Mouse (Mus musculus): ENCODE data around the gene Shmt1. TPM values are rescaled to one million over a fixed set of nuclear protein-coding genes. Genes with fewer than 3 reads are reported as not detected.

Gene Shmt1
- polyA plus RNA-seq, 1 experiment from 2014 or later = 19.2 TPM

GRCm38 (mm10) chr11:60784179-60784922 lies 27.2 kb downstream of the Shmt1 start:
- H3K27me3 ChIP-seq = no peaks in the 10 kb centered on the region
- no peak overlapping the region for H3K4me2 ChIP-seq (replicated peaks)
- H3K4me1 ChIP-seq = peaks cover 40% of the 10 kb centered on the region
- no peak for ATAC-seq (replicated peaks)
- no peak overlapping the region for H3K4me3 ChIP-seq
- H3K9me3 ChIP-seq = no peaks in the 10 kb centered on the region
- WGBS = 94% methylated on average over 8 of the region's 8 CpGs
- H3K9ac ChIP-seq (replicated peaks) = no peak overlapping the region
- H3K27ac ChIP-seq (replicated peaks) = no peak overlapping the region
- H3K36me3 ChIP-seq = peaks cover 63% of the 10 kb centered on the region

- Histone ChIP-seq H3K36me3 (peaks cover 21% of the 10 kb centered on the region), H3K4me2 (replicated peaks) (peak overlapping the region; percentile 39), H3K27ac (replicated peaks) (no peak overlapping the region), H3K9me3 (no peaks in the 10 kb centered on the region), H3K4me1 (peaks cover 73% of the 10 kb centered on the region), H3K9ac (replicated peaks) (no peak overlapping the region), H3K4me3 (0 out of 2 replicates have a peak overlapping the region, but pooled peaks have one; percentile 14), H3K27me3 (no peaks in the 10 kb centered on the region)
- ATAC-seq (replicated peaks) = no peak
- WGBS = 93% methylated on average over 10 of the region's 10 CpGs
These were observed 31.8 kb downstream of the Shmt1 start for GRCm38 (mm10) chr11:60779673-60780189.

- peaks cover 74% of the 10 kb centered on the region for H3K4me1 ChIP-seq
- 28% methylated on average over 16 of the region's 16 CpGs for WGBS
- peak overlapping the region; percentile 83 for H3K4me3 ChIP-seq
- peak overlapping the region; percentile 80 for H3K27ac ChIP-seq (replicated peaks)
- H3K27me3 ChIP-seq = no peaks in the 10 kb centered on the region
- H3K9me3 ChIP-seq = no peaks in the 10 kb centered on the region
- H3K36me3 ChIP-seq = peaks cover 7% of the 10 kb centered on the region; the same call in 1 of the 2 replicates
- peak overlapping the region; percentile 83 for H3K9ac ChIP-seq (replicated peaks)
- no peak for ATAC-seq (replicated peaks)
- H3K4me2 ChIP-seq (replicated peaks) = peak overlapping the region; percentile 68
These were observed 33.6 kb downstream of the Shmt1 start for GRCm38 (mm10) chr11:60777801-60778370.

- H3K36me3 ChIP-seq = peaks cover 4% of the 10 kb centered on the region; the same call in 1 of the 2 replicates
- WGBS = under 1% methylated on average over 62 of the region's 62 CpGs
- peak within 1 kb of the TSS; percentile 83 for H3K4me3 ChIP-seq
- peak within 1 kb of the TSS; percentile 80 for H3K27ac ChIP-seq (replicated peaks)
- no peaks in the 10 kb centered on the region for H3K9me3 ChIP-seq
- H3K9ac ChIP-seq (replicated peaks) = peak within 1 kb of the TSS; percentile 83
- no peaks in the 10 kb centered on the region for H3K27me3 ChIP-seq
- H3K4me2 ChIP-seq (replicated peaks) = peak within 1 kb of the TSS; percentile 68
- peaks cover 66% of the 10 kb centered on the region for H3K4me1 ChIP-seq
- ATAC-seq (replicated peaks) = peak; percentile 99
These were observed 34.4 kb downstream of the Shmt1 start, which contains the start of the genes Top3a and Smcr8 for GRCm38 (mm10) chr11:60776829-60777740. Top3a (minus strand) TSS chr11:60777365. Smcr8 (plus strand) TSS chr11:60777524.

DNA sequence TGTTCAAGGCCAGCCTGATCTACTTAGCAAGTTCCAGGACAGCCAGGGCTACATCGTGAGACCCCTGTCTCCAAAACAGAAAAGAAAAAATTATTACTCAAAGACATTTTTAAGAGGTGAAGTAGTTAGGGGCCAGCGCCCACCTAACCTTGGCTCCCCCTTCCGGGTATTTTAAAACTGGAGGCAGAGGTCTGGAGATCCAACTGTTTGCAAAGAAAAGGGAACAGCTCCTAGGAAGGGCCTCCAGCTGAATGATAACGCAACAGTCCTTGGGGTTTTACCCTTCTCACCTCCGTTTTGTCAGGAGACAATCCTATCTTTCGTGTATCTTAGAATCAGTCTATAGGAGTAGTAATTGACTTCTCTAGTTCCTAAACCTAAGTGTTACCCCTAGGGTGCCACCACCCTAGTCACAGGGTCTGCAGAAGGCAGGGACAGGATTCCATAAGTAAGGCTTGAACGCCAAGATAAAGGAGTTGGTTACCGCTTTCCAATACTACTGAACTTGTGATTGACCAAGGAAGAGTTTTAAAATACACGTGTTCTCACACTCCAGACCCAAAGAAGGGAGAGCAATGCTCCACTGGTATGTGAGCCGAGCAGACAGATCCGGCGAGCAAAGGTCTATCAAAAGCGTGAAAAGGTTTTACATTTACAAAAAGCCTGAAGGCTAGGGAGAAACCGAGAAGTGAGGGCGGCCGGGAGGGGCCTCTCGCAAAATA lies 35.2 kb downstream of the Shmt1 start:
- peak overlapping the region; percentile 80 for H3K27ac ChIP-seq (replicated peaks)
- ATAC-seq (replicated peaks) = no peak

DNA sequence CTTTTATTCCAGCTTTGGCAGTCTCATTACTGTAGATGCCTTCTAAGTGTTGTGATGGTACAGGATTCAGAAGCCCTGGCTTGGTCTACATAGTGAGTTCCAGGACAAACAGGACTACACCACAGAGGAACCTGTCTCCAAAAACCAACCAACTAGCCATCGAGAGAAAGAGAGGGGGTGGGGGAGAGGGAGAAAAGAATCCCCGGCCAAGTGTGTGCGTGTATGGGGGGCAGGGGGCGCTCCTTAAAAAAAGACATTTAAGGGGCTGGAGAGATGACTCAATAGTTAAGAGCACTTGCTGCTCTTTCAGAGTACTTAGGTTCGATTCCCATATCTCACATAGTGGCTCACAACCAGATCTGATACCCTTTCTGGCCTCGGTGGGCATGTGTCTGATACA lies 35.9 kb downstream of the Shmt1 start:
- Histone ChIP-seq H3K9me3 (no peaks in the 10 kb centered on the region), H3K4me1 (peaks cover 50% of the 10 kb centered on the region), H3K9ac (replicated peaks) (0 out of 2 replicates have a peak overlapping the region, but pooled peaks have one; percentile 83), H3K27ac (replicated peaks) (no peak overlapping the region), H3K4me3 (peak overlapping the region; percentile 83), H3K36me3 (peaks cover 4% of the 10 kb centered on the region; the same call in 1 of the 2 replicates), H3K4me2 (replicated peaks) (peak overlapping the region; percentile 68), H3K27me3 (no peaks in the 10 kb centered on the region)
- no peak for ATAC-seq (replicated peaks)
- WGBS = 45% methylated on average over 6 of the region's 6 CpGs

More for the DNA sequence above, 35.2 kb downstream of the Shmt1 start:
- peak overlapping the region; percentile 83 for H3K9ac ChIP-seq (replicated peaks)
- H3K4me3 ChIP-seq = peak overlapping the region; percentile 83
- H3K9me3 ChIP-seq = no peaks in the 10 kb centered on the region
- peaks cover 4% of the 10 kb centered on the region; the same call in 1 of the 2 replicates for H3K36me3 ChIP-seq
- WGBS = 7% methylated on average over 17 of the region's 17 CpGs
- H3K4me1 ChIP-seq = peaks cover 57% of the 10 kb centered on the region
- H3K27me3 ChIP-seq = no peaks in the 10 kb centered on the region
- H3K4me2 ChIP-seq (replicated peaks) = peak overlapping the region; percentile 68

DNA sequence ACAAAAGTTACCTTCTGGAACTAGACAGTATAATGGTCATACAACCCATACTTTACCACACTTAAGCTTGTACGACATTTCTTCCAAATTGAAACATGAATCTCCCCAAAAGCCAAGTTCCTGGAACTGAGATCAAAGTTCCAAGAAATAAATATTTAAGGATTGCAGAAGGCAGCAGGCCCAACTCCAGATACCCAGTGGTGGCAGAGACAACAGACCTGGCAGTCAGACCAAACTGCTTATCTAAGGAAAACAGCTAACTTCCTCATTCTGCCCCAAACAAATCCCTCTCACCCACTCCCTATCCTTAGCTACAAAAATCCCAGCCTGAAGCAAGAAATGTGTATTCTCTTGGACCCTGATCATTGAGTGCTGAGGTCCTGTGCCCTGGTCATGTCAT lies 36.7 kb downstream of the Shmt1 start:
- H3K4me1 ChIP-seq = peaks cover 43% of the 10 kb centered on the region
- H3K9ac ChIP-seq (replicated peaks) = no peak overlapping the region
- no peak overlapping the region for H3K4me3 ChIP-seq
- no peaks in the 10 kb centered on the region for H3K9me3 ChIP-seq
- no peaks in the 10 kb centered on the region for H3K27me3 ChIP-seq
- no peak overlapping the region for H3K27ac ChIP-seq (replicated peaks)
- H3K4me2 ChIP-seq (replicated peaks) = no peak overlapping the region
- no peak for ATAC-seq (replicated peaks)
- H3K36me3 ChIP-seq = no peaks in the 10 kb centered on the region
- WGBS = 88% methylated on average over 1 of the region's 1 CpGs

- no peak overlapping the region for H3K27ac ChIP-seq (replicated peaks)
- H3K9ac ChIP-seq (replicated peaks) = no peak overlapping the region
- H3K4me1 ChIP-seq = peaks cover 37% of the 10 kb centered on the region
- H3K36me3 ChIP-seq = no peaks in the 10 kb centered on the region
- 87% methylated on average over 3 of the region's 3 CpGs for WGBS
- H3K27me3 ChIP-seq = no peaks in the 10 kb centered on the region
- no peak for ATAC-seq (replicated peaks)
- no peak overlapping the region for H3K4me3 ChIP-seq
- H3K4me2 ChIP-seq (replicated peaks) = no peak overlapping the region
- no peaks in the 10 kb centered on the region for H3K9me3 ChIP-seq
These were observed 37.3 kb downstream of the Shmt1 start for GRCm38 (mm10) chr11:60774158-60774689.

GRCm38 (mm10) chr11:60772161-60772560 lies 39.4 kb downstream of the Shmt1 start:
- H3K4me1 ChIP-seq = peaks cover 22% of the 10 kb centered on the region
- 80% methylated on average over 4 of the region's 4 CpGs for WGBS
- no peak overlapping the region for H3K9ac ChIP-seq (replicated peaks)
- no peak overlapping the region for H3K4me2 ChIP-seq (replicated peaks)
- no peaks in the 10 kb centered on the region for H3K9me3 ChIP-seq
- H3K36me3 ChIP-seq = no peaks in the 10 kb centered on the region
- no peak overlapping the region for H3K27ac ChIP-seq (replicated peaks)
- no peak for ATAC-seq (replicated peaks)
- H3K4me3 ChIP-seq = no peak overlapping the region
- no peaks in the 10 kb centered on the region for H3K27me3 ChIP-seq

DNA sequence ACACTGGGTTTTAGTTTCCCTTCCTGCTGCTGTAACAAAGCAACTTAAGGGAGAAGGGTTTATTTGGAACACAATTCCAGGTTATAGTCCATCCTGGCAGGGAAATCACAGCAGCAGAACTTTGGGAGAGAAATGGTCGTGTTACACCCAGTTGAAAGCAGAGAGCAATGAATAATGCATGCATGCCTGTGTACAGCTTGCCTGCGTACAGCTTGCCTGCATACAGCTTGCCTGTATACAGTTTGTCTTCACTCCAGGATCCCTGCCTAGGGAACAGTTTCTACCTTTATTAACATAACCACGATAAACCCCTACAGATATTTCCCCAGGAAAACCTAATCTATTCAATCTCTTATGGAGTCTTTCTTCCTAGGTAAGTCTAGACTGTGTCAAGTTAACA lies 40.7 kb downstream of the Shmt1 start:
- WGBS = 85% methylated on average over 3 of the region's 3 CpGs
- Histone ChIP-seq H3K27ac (replicated peaks) (no peak overlapping the region), H3K27me3 (no peaks in the 10 kb centered on the region), H3K36me3 (no peaks in the 10 kb centered on the region), H3K4me3 (no peak overlapping the region), H3K4me1 (peaks cover 13% of the 10 kb centered on the region), H3K9me3 (no peaks in the 10 kb centered on the region), H3K4me2 (replicated peaks) (no peak overlapping the region), H3K9ac (replicated peaks) (no peak overlapping the region)
- no peak for ATAC-seq (replicated peaks)

GRCm38 (mm10) chr11:60769322-60769721 lies 42.2 kb downstream of the Shmt1 start:
- no peak overlapping the region for H3K9ac ChIP-seq (replicated peaks)
- ATAC-seq (replicated peaks) = no peak
- H3K27ac ChIP-seq (replicated peaks) = no peak overlapping the region

More at GRCm38 (mm10) chr11:60769322-60769721, 42.2 kb downstream of the Shmt1 start:
- WGBS = 81% methylated on average over 2 of the region's 2 CpGs
- H3K27me3 ChIP-seq = no peaks in the 10 kb centered on the region
- H3K36me3 ChIP-seq = no peaks in the 10 kb centered on the region
- H3K4me3 ChIP-seq = no peak overlapping the region
- H3K9me3 ChIP-seq = no peaks in the 10 kb centered on the region
- no peaks in the 10 kb centered on the region for H3K4me1 ChIP-seq
- H3K4me2 ChIP-seq (replicated peaks) = no peak overlapping the region
